Mouse (Mus musculus) kidney, adult 2 months (tissue): ENCODE measurements around the gene Fam57a.

Source experiments
- CTCF ChIP-seq: fragments of 200-500 bp; conservative IDR thresholded peaks from 2 replicates; pipeline ENCODE4 v1.5.1; 2011; ENCODE audit warnings: low read depth, mild to moderate bottlenecking, control low read depth, low read length, moderate library complexity, mixed read lengths; ENCODE audit not compliant: insufficient read depth, insufficient read length
- POLR2A ChIP-seq: fragments of 200-500 bp; IDR thresholded peaks from one replicate; pipeline ENCODE4 v1.6.1; 2011; ENCODE audit warnings: low read depth, low read length, control low read depth

DNA sequence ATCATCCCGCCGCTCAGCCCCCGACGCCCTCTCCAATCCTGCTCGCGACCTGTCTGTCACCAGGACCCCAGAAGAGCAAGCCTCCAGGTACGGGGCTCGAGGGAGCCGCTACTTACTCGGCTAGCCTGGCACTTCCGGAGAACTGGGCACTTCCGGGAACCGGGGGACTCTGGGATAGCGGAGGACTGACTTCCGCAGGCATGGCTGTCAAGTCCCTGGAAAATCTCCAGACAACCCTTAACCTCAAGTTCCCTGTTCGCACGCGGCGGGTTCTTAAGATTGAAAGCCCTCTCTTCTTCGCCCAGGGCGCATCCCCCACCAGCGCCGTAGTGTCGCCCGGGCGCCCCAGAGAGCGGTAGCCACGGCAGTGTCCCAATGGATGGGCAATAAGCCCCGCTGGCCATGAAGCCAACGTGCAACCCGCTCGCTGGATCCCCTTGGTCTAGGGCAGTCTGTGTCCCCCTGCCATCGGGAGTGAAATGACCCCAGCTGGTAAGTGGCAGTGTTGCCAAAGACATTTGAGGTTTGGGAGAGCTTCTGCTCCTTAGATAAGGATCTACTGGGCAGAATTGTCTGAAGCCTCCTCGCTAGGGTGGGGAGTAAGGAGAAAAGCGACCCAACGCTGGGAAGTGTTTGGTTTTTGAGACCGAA lies at the start of gene Fam57a, which contains the start of gene Vps53:
- TF ChIP-seq CTCF = no peak
- no peak for TF ChIP-seq POLR2A
